Mouse (Mus musculus) CH12.LX (cell line): ENCODE measurements around the gene Gfpt1. TPM values are rescaled to one million over a fixed set of nuclear protein-coding genes. Genes with fewer than 3 reads are reported as not detected.
A peak's percentile ranks its signal among the peaks of the same experiment; 100 is the strongest.

ENCODE experiments used
- DNase-seq: peaks from one replicate; pipeline ENCODE4 v3.0.0-alpha.2; 2013; ENCODE audit errors: extremely low read depth
- H3K27ac ChIP-seq: 2 replicates; pipeline ENCODE4 v1.5.1; 2012; ENCODE audit warnings: low read depth, mild to moderate bottlenecking, control low read depth, moderate library complexity; ENCODE audit not compliant: insufficient read depth
- H3K27me3 ChIP-seq: replicated peaks from 2 replicates; pipeline ENCODE3; 2012; ENCODE audit warnings: inconsistent platforms
- H3K36me3 ChIP-seq, 2 experiments: replicated peaks in 1 of 2; 2 replicates each; pipeline versions ENCODE3 to v1.6.1; 2012; ENCODE audit warnings: inconsistent platforms in 1 of 2, low read length in 1 of 2, mild to moderate bottlenecking in 1 of 2, mixed read lengths in 1 of 2, moderate library complexity in 1 of 2; ENCODE audit not compliant: control insufficient read depth in 1 of 2, insufficient read depth in 1 of 2
- H3K4me1 ChIP-seq, 2 experiments: 2 replicates each; pipeline ENCODE4 v1.6.1; 2012; ENCODE audit warnings: inconsistent platforms in 1 of 2, moderate library complexity in 1 of 2; ENCODE audit not compliant: insufficient read depth in 2 of 2, control insufficient read depth in 1 of 2
- H3K4me2 ChIP-seq: 2 replicates; pipeline ENCODE4 v1.6.1; 2012; ENCODE audit warnings: low read depth, mild to moderate bottlenecking, control low read depth; ENCODE audit not compliant: poor library complexity, insufficient read depth, severe bottlenecking
- H3K4me3 ChIP-seq, 3 experiments: fragments of 150-350 bp in 1 of 3; sonication (generic) in 1 of 3; replicated peaks in 1 of 3; 2 replicates each; pipeline versions ENCODE3 to v1.5.1; 2011 to 2012; ENCODE audit warnings: low read depth in 2 of 3, low read length in 2 of 3, mild to moderate bottlenecking in 2 of 3, moderate library complexity in 2 of 3, control low read depth in 1 of 3, improper control_type of control experiment in 1 of 3, inconsistent platforms in 1 of 3, mixed read lengths in 1 of 3; ENCODE audit not compliant: poor library complexity in 1 of 3
- H3K79me2 ChIP-seq: replicated peaks from 2 replicates; pipeline ENCODE4 v1.6.1; 2012; ENCODE audit warnings: mild to moderate bottlenecking, moderate library complexity; ENCODE audit not compliant: control insufficient read depth, poor library complexity, insufficient read depth, severe bottlenecking; ENCODE audit errors: extremely low read depth
- H3K9ac ChIP-seq: 2 replicates; pipeline ENCODE4 v1.6.1; 2012; ENCODE audit warnings: low read depth, mild to moderate bottlenecking, control low read depth, moderate library complexity; ENCODE audit not compliant: insufficient read depth
- H3K9me3 ChIP-seq: replicated peaks from 2 replicates; pipeline ENCODE3; 2012; ENCODE audit warnings: low read length, inconsistent platforms, mixed read lengths
- BHLHE40 ChIP-seq: IDR thresholded peaks from 2 replicates; pipeline ENCODE4 v1.6.1; 2011; ENCODE audit warnings: mild to moderate bottlenecking, low read depth, low read length, improper control_type of control experiment
- CHD1 ChIP-seq: IDR thresholded peaks from 2 replicates; pipeline ENCODE4 v1.6.1; 2012; ENCODE audit warnings: low read depth, low read length, improper control_type of control experiment, inconsistent platforms
- CTCF ChIP-seq, 2 experiments: IDR thresholded peaks in 1 of 2; conservative IDR thresholded peaks in 1 of 2; 2 replicates each; pipeline ENCODE4 v1.5.1; 2011 to 2012; ENCODE audit warnings: low read depth in 2 of 2, low read length in 2 of 2, improper control_type of control experiment in 1 of 2, inconsistent platforms in 1 of 2, mild to moderate bottlenecking in 1 of 2, moderate library complexity in 1 of 2
- E2F4 ChIP-seq: IDR thresholded peaks from 2 replicates; pipeline ENCODE4 v1.6.1; 2011; ENCODE audit warnings: low read depth, low read length, improper control_type of control experiment; ENCODE audit not compliant: insufficient replicate concordance
- ELF1 ChIP-seq: IDR thresholded peaks from 2 replicates; pipeline ENCODE4 v1.6.1; 2014; ENCODE audit warnings: low read depth, mild to moderate bottlenecking, inconsistent platforms, low read length, improper control_type of control experiment
- EP300 ChIP-seq: IDR thresholded peaks from 2 replicates; pipeline ENCODE4 v1.6.1; 2011; ENCODE audit warnings: low read length, improper control_type of control experiment
- ETS1 ChIP-seq: conservative IDR thresholded peaks from 2 replicates; pipeline ENCODE4 v1.6.1; 2012; ENCODE audit warnings: low read depth, mild to moderate bottlenecking, inconsistent platforms, low read length, improper control_type of control experiment, moderate library complexity
- GABPA ChIP-seq: IDR thresholded peaks from 2 replicates; pipeline ENCODE4 v1.6.1; 2012; ENCODE audit warnings: low read depth, low read length, improper control_type of control experiment, inconsistent platforms; ENCODE audit not compliant: insufficient replicate concordance
- HCFC1 ChIP-seq: IDR thresholded peaks from 2 replicates; pipeline ENCODE4 v1.6.1; 2012; ENCODE audit warnings: low read depth, mild to moderate bottlenecking, inconsistent platforms, low read length, improper control_type of control experiment
- IRF4 ChIP-seq: IDR thresholded peaks from 2 replicates; pipeline ENCODE4 v1.6.1; 2014; ENCODE audit warnings: low read depth, mild to moderate bottlenecking, inconsistent platforms, low read length, improper control_type of control experiment
- JUN ChIP-seq: IDR thresholded peaks from 2 replicates; pipeline ENCODE4 v1.6.1; 2011; ENCODE audit warnings: low read depth, mild to moderate bottlenecking, low read length, improper control_type of control experiment, moderate library complexity; ENCODE audit not compliant: insufficient read depth
- JUND ChIP-seq: conservative IDR thresholded peaks from 2 replicates; pipeline ENCODE4 v1.6.1; 2011; ENCODE audit warnings: low read depth, low read length, improper control_type of control experiment
- MAFK ChIP-seq: IDR thresholded peaks from 2 replicates; pipeline ENCODE4 v1.6.1; 2011; ENCODE audit warnings: low read length, improper control_type of control experiment; ENCODE audit not compliant: insufficient replicate concordance
- MAX ChIP-seq: IDR thresholded peaks from 2 replicates; pipeline ENCODE4 v1.6.1; 2011; ENCODE audit warnings: low read length, improper control_type of control experiment
- MAZ ChIP-seq: IDR thresholded peaks from 2 replicates; pipeline ENCODE4 v1.6.1; 2012; ENCODE audit warnings: low read depth, mild to moderate bottlenecking, inconsistent platforms, low read length, improper control_type of control experiment, moderate library complexity
- MEF2A ChIP-seq: IDR thresholded peaks from 2 replicates; pipeline ENCODE4 v1.6.1; 2014; ENCODE audit warnings: low read depth, mild to moderate bottlenecking, inconsistent platforms, low read length, improper control_type of control experiment, borderline replicate concordance
- MXI1 ChIP-seq: IDR thresholded peaks from 2 replicates; pipeline ENCODE4 v1.6.1; 2011; ENCODE audit warnings: mild to moderate bottlenecking, low read depth, low read length, improper control_type of control experiment
- MYC ChIP-seq: IDR thresholded peaks from 2 replicates; pipeline ENCODE4 v1.6.1; 2011; ENCODE audit warnings: low read depth, mild to moderate bottlenecking, improper control_type of control experiment, low read length
- NELFE ChIP-seq: IDR thresholded peaks from 2 replicates; pipeline ENCODE4 v1.6.1; 2011; ENCODE audit warnings: low read depth, low read length, improper control_type of control experiment
- NRF1 ChIP-seq: IDR thresholded peaks from 2 replicates; pipeline ENCODE4 v1.6.1; 2014; ENCODE audit warnings: low read depth, mild to moderate bottlenecking, inconsistent platforms, low read length, improper control_type of control experiment, moderate library complexity
- PAX5 ChIP-seq: IDR thresholded peaks from 2 replicates; pipeline ENCODE4 v1.6.1; 2012; ENCODE audit warnings: low read length, inconsistent platforms, mixed read lengths
- POLR2A ChIP-seq: IDR thresholded peaks from 2 replicates; pipeline ENCODE4 v1.6.1; 2011; ENCODE audit warnings: low read depth, mild to moderate bottlenecking, improper control_type of control experiment, low read length
- POLR2AphosphoS2 ChIP-seq: IDR thresholded peaks from 2 replicates; pipeline ENCODE4 v1.6.1; 2011; ENCODE audit warnings: low read depth, low read length, improper control_type of control experiment
- RAD21 ChIP-seq: IDR thresholded peaks from 2 replicates; pipeline ENCODE4 v1.6.1; 2011; ENCODE audit warnings: low read depth, mild to moderate bottlenecking, low read length, improper control_type of control experiment, moderate library complexity
- RCOR1 ChIP-seq: conservative IDR thresholded peaks from 2 replicates; pipeline ENCODE4 v1.6.1; 2012; ENCODE audit warnings: low read depth, mild to moderate bottlenecking, inconsistent platforms, low read length, improper control_type of control experiment
- SMC3 ChIP-seq: IDR thresholded peaks from 2 replicates; pipeline ENCODE4 v1.6.1; 2011; ENCODE audit warnings: low read depth, low read length, improper control_type of control experiment
- TBP ChIP-seq: conservative IDR thresholded peaks from 2 replicates; pipeline ENCODE4 v1.6.1; 2011; ENCODE audit warnings: low read depth, low read length, improper control_type of control experiment
- TCF12 ChIP-seq: IDR thresholded peaks from 2 replicates; pipeline ENCODE4 v1.6.1; 2014; ENCODE audit warnings: low read depth, mild to moderate bottlenecking, inconsistent platforms, low read length, improper control_type of control experiment
- USF1 ChIP-seq: IDR thresholded peaks from 2 replicates; pipeline ENCODE4 v1.6.1; 2014; ENCODE audit warnings: low read depth, mild to moderate bottlenecking, inconsistent platforms, low read length, improper control_type of control experiment
- ZKSCAN1 ChIP-seq: IDR thresholded peaks from 2 replicates; pipeline ENCODE4 v1.6.1; 2012; ENCODE audit warnings: low read depth, inconsistent platforms, low read length, improper control_type of control experiment, borderline replicate concordance
- ZMIZ1 ChIP-seq: IDR thresholded peaks from 2 replicates; pipeline ENCODE4 v1.6.1; 2012; ENCODE audit warnings: low read depth, mild to moderate bottlenecking, inconsistent platforms, low read length, improper control_type of control experiment
- ZNF384 ChIP-seq: IDR thresholded peaks from 2 replicates; pipeline ENCODE4 v1.6.1; 2012; ENCODE audit warnings: low read depth, low read length, improper control_type of control experiment, inconsistent platforms
- dilution Hi-C: fragments of 300-500 bp; cut with MboI; formaldehyde crosslinking; loops from 2 replicates; pipeline ENCODE4 v1.14.3; 2020; ENCODE audit warnings: low sequenced_read_pairs; ENCODE audit not compliant: extremely low pct_unique_long_range_greater_than_20kb, extremely low pct_ligation_motif_present
- in situ Hi-C: fragments of 300-500 bp; cut with MboI; formaldehyde crosslinking; loops from 3 replicates; pipeline ENCODE4 v1.14.3; 2019; ENCODE audit warnings: low sequenced_read_pairs, low pct_ligation_motif_present, low pct_unique_long_range_greater_than_20kb, mixed read lengths
- polyA plus RNA-seq: library from polyadenylated mRNA; unstranded; fragments of >175 nt; gene quantifications from 2 replicates; pipeline ENCODE4 v1.2.1, GENCODE M21; 2012; ENCODE audit warnings: low read depth; ENCODE audit not compliant: insufficient read length
- total RNA-seq, 2 experiments: library from RNA; depleted of rRNA; stranded (reverse); fragments of 300-350 nt in 1 of 2; fragments of >200 nt in 1 of 2; gene quantifications; 2 replicates each; pipeline ENCODE4 v1.2.3; 2012 to 2014

Gfpt1 gene
- total and polyA plus RNA-seq, 3 experiments: 24.9 to 35.3 (median 32.1) TPM

DNA sequence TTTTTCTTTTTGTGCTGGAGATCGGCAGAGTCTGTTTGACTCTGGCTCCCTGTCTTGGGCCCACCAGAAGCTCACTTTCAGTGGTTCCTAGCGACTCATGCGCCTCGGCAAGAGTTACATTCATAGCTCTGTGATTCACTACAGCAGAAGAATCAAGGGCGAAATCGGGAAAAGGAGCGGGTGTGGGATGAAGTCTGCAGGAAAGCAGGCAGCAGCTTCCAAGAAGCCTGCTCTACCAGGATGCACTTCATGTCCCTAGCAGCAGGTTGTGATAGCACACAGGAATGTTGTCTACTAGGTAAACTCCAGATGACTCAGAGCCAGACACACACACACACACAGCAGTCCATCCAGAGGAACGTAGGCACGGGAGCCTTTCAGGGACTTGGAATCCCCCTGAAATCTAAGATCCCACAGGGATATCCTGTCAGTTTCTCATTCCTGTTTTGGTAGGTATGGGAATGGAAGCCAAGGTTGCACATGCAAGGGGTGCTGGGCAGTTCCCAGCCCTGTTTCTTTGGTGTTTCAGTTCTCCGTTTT, 9.3 kb downstream of the Gfpt1 start:
- H3K9ac ChIP-seq: no peak overlapping the region
- peak overlapping the region; percentile 61 for H3K4me2 ChIP-seq
- peak overlapping the region; percentile 18 for H3K27ac ChIP-seq
- H3K27me3 ChIP-seq: no peaks in the 10 kb centered on the region
- dilution Hi-C loops (no loop called here), in situ Hi-C loops (no loop called here)
- peaks cover 4% of the 10 kb centered on the region; the same call in 1 of the 2 replicates for H3K79me2 ChIP-seq
- H3K36me3 ChIP-seq: peaks cover 33 to 75% of the 10 kb centered on the region in 2 experiments
- H3K9me3 ChIP-seq: no peaks in the 10 kb centered on the region
- no peak for DNase-seq
- TF ChIP-seq IRF4: peak; percentile 63; the same call in 1 of the 2 replicates
- peak; percentile 64 for TF ChIP-seq BHLHE40
- TF ChIP-seq MAFK: no peak
- no peak for TF ChIP-seq ZMIZ1
- 0 out of 2 replicates have a peak, but pooled peaks have one; percentile 7 for TF ChIP-seq RCOR1
- TF ChIP-seq CHD1: no peak
- H3K4me3 ChIP-seq: no peak overlapping the region
- H3K4me1 ChIP-seq: peaks cover 26 to 49% of the 10 kb centered on the region in 2 experiments

DNA sequence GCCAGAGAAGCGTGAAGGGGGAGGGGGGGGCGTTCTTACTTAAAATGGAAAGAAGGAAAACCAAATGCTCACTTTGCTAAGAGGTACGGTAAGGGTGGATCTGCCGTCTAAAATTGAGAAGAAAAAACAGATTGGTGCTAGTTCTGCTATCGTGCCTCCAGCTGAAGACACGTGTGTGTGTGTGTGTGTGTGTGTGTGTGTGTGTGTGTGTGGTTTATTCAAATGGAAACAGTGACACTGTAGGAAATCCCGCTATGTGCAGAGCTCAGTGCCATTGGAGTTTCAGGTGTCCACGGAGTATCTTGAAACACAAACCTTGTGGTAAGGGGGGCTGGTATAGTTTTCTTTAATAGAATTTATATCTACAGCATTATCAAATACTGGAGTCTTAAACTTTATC, 11.5 kb downstream of the Gfpt1 start:
- no peak for DNase-seq
- Histone ChIP-seq H3K27ac (no peak overlapping the region), H3K9me3 (no peaks in the 10 kb centered on the region), H3K36me3 (peaks cover 48 to 79% of the 10 kb centered on the region in 2 experiments), H3K27me3 (no peaks in the 10 kb centered on the region), H3K4me1 (peaks cover 24 to 47% of the 10 kb centered on the region in 2 experiments), H3K9ac (no peak overlapping the region), H3K4me2 (peak overlapping the region; percentile 37; the same call in 1 of the 2 replicates), H3K4me3 (no peak overlapping the region), H3K79me2 (peaks cover 2% of the 10 kb centered on the region; the same call in 1 of the 2 replicates)
- in situ Hi-C loops (no loop called here), dilution Hi-C loops (no loop called here)
- TF ChIP-seq POLR2AphosphoS2 (no peak), TBP (no peak), RAD21 (no peak), BHLHE40 (peak; percentile 96), JUND (0 out of 2 replicates have a peak, but pooled peaks have one; percentile 49), NELFE (no peak), ZMIZ1 (no peak), PAX5 (no peak), RCOR1 (no peak), EP300 (peak; percentile 84), POLR2A (no peak), MYC (peak; percentile 71; the same call in 1 of the 2 replicates), HCFC1 (no peak), ZNF384 (no peak), CTCF (conservative IDR thresholded peaks at IDR 0.05 in 1 of 2, IDR thresholded peaks at IDR 0.05 in 1 of 2; ENCODE audit: low read depth in 2 of 2, low read length in 2 of 2) (no peak), NRF1 (no peak), ZKSCAN1 (no peak), MAZ (no peak), JUN (peak; percentile 76), CHD1 (no peak), MAX (peak; percentile 61; the same call in 1 of the 2 replicates), ETS1 (peak; percentile 89), MXI1 (no peak; the same call in 1 of the 2 replicates), TCF12 (peak; percentile 76), MEF2A (peak; percentile 55; the same call in 1 of the 2 replicates), E2F4 (no peak), USF1 (no peak), IRF4 (peak; percentile 85), ELF1 (no peak), GABPA (no peak), SMC3 (no peak)
